ENCODE assay signal across 26 mouse cellular contexts in the genomic region with DNA sequence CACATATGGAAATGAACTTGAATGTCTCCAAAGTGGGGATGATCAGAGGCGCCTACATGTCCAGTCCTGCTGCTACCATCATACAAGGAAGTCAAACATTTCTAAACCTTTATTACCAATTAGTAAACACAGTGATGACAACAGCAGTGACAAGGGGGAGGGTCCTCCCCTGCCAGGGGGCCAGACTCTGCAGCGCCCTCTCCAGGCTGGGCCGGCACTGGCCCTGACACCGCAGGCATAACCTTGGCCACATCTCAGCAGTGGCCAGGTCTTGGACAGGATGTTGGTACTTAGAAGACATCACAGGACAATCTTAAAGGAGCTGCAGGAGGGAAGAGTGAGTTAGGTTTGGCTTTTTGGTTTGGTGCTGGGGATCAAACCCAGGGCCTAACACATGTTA. TPM values are rescaled to one million over a fixed set of nuclear protein-coding genes. Genes with fewer than 3 reads are reported as not detected.
DNase-seq lines count a peak whose midpoint lies in the region; ATAC-seq and TF ChIP-seq lines count a peak whose summit lies in the region.
"Had no signal": no experiment of that assay in that cellular context is flagged by ENCODE, and none has a peak within 500 bp of the region (broad histone marks: within the 10 kb centered on the region; RNA-seq: fewer than 3 reads in every experiment).

No protein-coding gene starts in this region.

- H3K4me2 ChIP-seq in liver, embryonic 14.5 days (ENCODE audit: low read depth) = no peak overlapping the region
- H3K4me2 ChIP-seq: embryonic facial prominence, embryonic 15.5 days; forebrain, embryonic 15.5 days; hindbrain, embryonic 13.5 days; lung, embryonic 15.5 days; neural tube, embryonic 15.5 days had no signal

- no peaks in the 10 kb centered on the region for H3K79me2 ChIP-seq in heart, adult 2 months (replicated peaks; ENCODE audit: control insufficient read depth, insufficient read depth, low read length)
- H3K79me2 ChIP-seq in liver, adult 2 months (ENCODE audit: control insufficient read depth, insufficient read depth, low read length) = peaks cover 7% of the 10 kb centered on the region; the same call in 1 of the 2 replicates

- intact Hi-C loops in heart, adult 2 months (cut with DNase I) = loop anchor here (10.0 kb wide), 1 partner anchor 432 kb away; a partner anchor contains a TSS

- no peak for DNase-seq in heart, adult 2 months
- DNase-seq in heart, embryonic 10.5 days (ENCODE audit: low spot score) = no peak
- no peak for DNase-seq in liver, adult 2 months (ENCODE audit: extremely low read depth, low read depth, low spot score)
- DNase-seq in liver = no peak
- DNase-seq in liver, embryonic 14.5 days (ENCODE audit: low read depth in 3 of 3, low spot score in 3 of 3) = no peak
- DNase-seq in spleen, postnatal 36 days (ENCODE audit: low spot score in 2 of 2) = no peak
- no peak for DNase-seq in adrenal gland, adult 8-10 months
- DNase-seq: adrenal gland, postnatal 36 days; cerebellum, adult 11 months; cerebellum, adult 9-11 months; gastrocnemius, postnatal 10 days; heart, adult 18-20 months; kidney, adult 8-10 months; kidney, postnatal 25 days; lung, postnatal 36 days; midbrain, embryonic 14.5 days; thymus, postnatal 36 days had no signal

- no peaks in the 10 kb centered on the region for H3K36me3 ChIP-seq in heart, adult 2 months (ENCODE audit: control insufficient read depth, insufficient read depth, low read length)
- peaks cover 53% of the 10 kb centered on the region for H3K36me3 ChIP-seq in heart, embryonic 10.5 days
- peaks cover 16% of the 10 kb centered on the region for H3K36me3 ChIP-seq in liver, adult 2 months (ENCODE audit: control insufficient read depth, insufficient read depth, low read length)
- peaks cover 88% of the 10 kb centered on the region for H3K36me3 ChIP-seq in E14TG2a.4 (ENCODE audit: insufficient read depth, low read length)
- H3K36me3 ChIP-seq in liver, embryonic 14.5 days (replicated peaks; ENCODE audit: control insufficient read depth, insufficient read depth, low read depth) = peaks cover 52% of the 10 kb centered on the region

- TF ChIP-seq CTCF in heart, adult 2 months (IDR thresholded peaks at IDR 0.05) = 0 out of 2 replicates have a peak, but pooled peaks have one; percentile 15
- peak; percentile 35 for TF ChIP-seq CTCF in liver, adult 2 months (IDR thresholded peaks at IDR 0.05; ENCODE audit: low read depth, low read length)
- peak; percentile 32 for TF ChIP-seq CTCF in E14TG2a.4 (conservative IDR thresholded peaks at IDR 0.05; ENCODE audit: low read length)
- TF ChIP-seq CTCF in liver, embryonic 14.5 days (IDR thresholded peaks at IDR 0.05; ENCODE audit: low read depth) = peak; percentile 50

- H3K9ac ChIP-seq in heart, adult 2 months (ENCODE audit: low read depth, low read length) = no peak overlapping the region
- no peak overlapping the region for H3K9ac ChIP-seq in liver, adult 2 months (ENCODE audit: low read depth, low read length)
- no peak overlapping the region for H3K9ac ChIP-seq in liver, embryonic 14.5 days (replicated peaks)
- H3K9ac ChIP-seq: embryonic facial prominence, embryonic 15.5 days; forebrain, embryonic 15.5 days; hindbrain, embryonic 13.5 days; lung, embryonic 15.5 days; neural tube, embryonic 15.5 days had no signal

- no peak overlapping the region for H3K27ac ChIP-seq in heart, adult 2 months
- no peak overlapping the region for H3K27ac ChIP-seq in heart, embryonic 10.5 days
- H3K27ac ChIP-seq in liver, adult 2 months (replicated peaks; ENCODE audit: insufficient read depth, low read depth, low read length) = no peak overlapping the region
- H3K27ac ChIP-seq in liver, embryonic 14.5 days = no peak overlapping the region
- H3K27ac ChIP-seq: embryonic facial prominence, embryonic 15.5 days; forebrain, embryonic 15.5 days; hindbrain, embryonic 13.5 days; lung, embryonic 15.5 days; neural tube, embryonic 15.5 days had no signal

- no peaks in the 10 kb centered on the region for H3K27me3 ChIP-seq in heart, adult 2 months (ENCODE audit: control insufficient read depth, insufficient read depth, low read length)
- H3K27me3 ChIP-seq in heart, embryonic 10.5 days (ENCODE audit: insufficient read depth, poor library complexity, severe bottlenecking) = peaks cover 7% of the 10 kb centered on the region; the same call in 1 of the 2 replicates
- H3K27me3 ChIP-seq in liver, adult 2 months (ENCODE audit: control insufficient read depth, insufficient read depth, low read length) = no peaks in the 10 kb centered on the region
- no peaks in the 10 kb centered on the region for H3K27me3 ChIP-seq in E14TG2a.4 (ENCODE audit: insufficient read depth, low read length)
- no peaks in the 10 kb centered on the region for H3K27me3 ChIP-seq in liver, embryonic 14.5 days (ENCODE audit: control insufficient read depth, insufficient read depth, low read length)
- H3K27me3 ChIP-seq: embryonic facial prominence, embryonic 15.5 days; forebrain, embryonic 15.5 days; lung, embryonic 15.5 days; megakaryocyte, embryonic 14.5 days had no signal

- no peaks in the 10 kb centered on the region for H3K4me1 ChIP-seq in heart, adult 2 months (ENCODE audit: control insufficient read depth, insufficient read depth, low read length)
- peaks cover 12% of the 10 kb centered on the region for H3K4me1 ChIP-seq in heart, embryonic 10.5 days
- peaks cover 4% of the 10 kb centered on the region for H3K4me1 ChIP-seq in liver, adult 2 months (ENCODE audit: control insufficient read depth, insufficient read depth, low read length)
- peaks cover 94% of the 10 kb centered on the region for H3K4me1 ChIP-seq in E14TG2a.4 (replicated peaks; ENCODE audit: low read depth, low read length)
- peaks cover 7 to 14% of the 10 kb centered on the region in 2 experiments for H3K4me1 ChIP-seq in liver, embryonic 14.5 days (replicated peaks; ENCODE audit: control insufficient read depth in 2 of 2, insufficient read depth in 2 of 2, low read length in 1 of 2)

- TF ChIP-seq EP300 in heart, adult 2 months (IDR thresholded peaks at IDR 0.05; ENCODE audit: insufficient read depth, low read depth, low read length) = no peak
- TF ChIP-seq EP300 in liver, embryonic 14.5 days (IDR thresholded peaks at IDR 0.05; ENCODE audit: low read depth) = no peak

- no peak for TF ChIP-seq POLR2A in heart, adult 2 months (IDR thresholded peaks at IDR 0.05; ENCODE audit: insufficient read depth, low read depth, low read length)
- no peak for TF ChIP-seq POLR2A in liver, adult 2 months (IDR thresholded peaks at IDR 0.05; ENCODE audit: extremely low read depth, insufficient read depth, low read length)

- no peak overlapping the region for H3K4me3 ChIP-seq in heart, adult 2 months
- H3K4me3 ChIP-seq in heart, embryonic 10.5 days = no peak overlapping the region
- no peak overlapping the region for H3K4me3 ChIP-seq in liver, adult 2 months (ENCODE audit: insufficient read depth, low read depth, low read length)
- no peak overlapping the region for H3K4me3 ChIP-seq in E14TG2a.4 (replicated peaks; ENCODE audit: low read length)
- no peak overlapping the region for H3K4me3 ChIP-seq in liver, embryonic 14.5 days (ENCODE audit: insufficient read depth in 1 of 2, low read depth in 2 of 2, low read length in 2 of 2)
- H3K4me3 ChIP-seq: embryonic facial prominence, embryonic 15.5 days; forebrain, embryonic 15.5 days; hindbrain, embryonic 13.5 days; lung, embryonic 15.5 days; megakaryocyte, embryonic 14.5 days; neural tube, embryonic 15.5 days had no signal

- no peak for ATAC-seq in liver, embryonic 14.5 days (ENCODE audit: insufficient read depth)
- ATAC-seq: forebrain, embryonic 15.5 days; inflammation-experienced regulatory T-cells, adult 6 months had no signal

- WGBS in heart, adult 2 months = 96% methylated on average over 4 of the region's 4 CpGs
- WGBS in heart, embryonic 10.5 days = 92% methylated on average over 4 of the region's 4 CpGs
- 96% methylated on average over 4 of the region's 4 CpGs for WGBS in liver, adult 2 months
- WGBS in liver, embryonic 14.5 days (ENCODE audit: insufficient replicate concordance) = 90% methylated on average over 4 of the region's 4 CpGs

- H3K9me3 ChIP-seq in heart, embryonic 10.5 days = no peaks in the 10 kb centered on the region
- no peaks in the 10 kb centered on the region for H3K9me3 ChIP-seq in E14TG2a.4 (ENCODE audit: low read length)
- H3K9me3 ChIP-seq in liver, embryonic 14.5 days (ENCODE audit: control insufficient read depth, low read length) = no peaks in the 10 kb centered on the region
- H3K9me3 ChIP-seq: embryonic facial prominence, embryonic 15.5 days; forebrain, embryonic 15.5 days; hindbrain, embryonic 13.5 days; lung, embryonic 15.5 days; megakaryocyte, embryonic 14.5 days; neural tube, embryonic 15.5 days had no signal

RNA-seq across cellular contexts. Expression of a gene that starts 5.5 kb away (rescaled TPM):
- total RNA-seq in heart, adult 2 months (2021) = 10 to 100 TPM; 14.1 to 16.1 TPM
- polyA plus RNA-seq in heart, adult 2 months (2012; rRNA removed) = 35.1 and 38.4 TPM in 2 replicates
- polyA plus RNA-seq in heart, embryonic 10.5 days (2016; fragmentation: Nextera tagmentation; extraction: Ambion mirVana) = 61.9 and 74.9 TPM in 2 replicates
- total RNA-seq in liver, adult 2 months (2014; rRNA removed) = 51.7 and 62.5 TPM in 2 replicates
- polyA plus RNA-seq in liver, adult 2 months (2012; rRNA removed) = 108 and 114 TPM in 2 replicates
- polyA plus RNA-seq in liver, embryonic 14.5 days (2012; rRNA removed) = 43.1 and 45.9 TPM in 2 replicates
- 90.6 and 94.2 TPM in 2 replicates for polyA plus RNA-seq in liver, embryonic 14.5 days (2014; fragmentation: Nextera tagmentation; extraction: Ambion mirVana)
- total RNA-seq in adrenal gland, adult 8-10 months (2022) = 100 to 1,000 TPM in 1 of 4 experiments, 10 to 100 TPM in 3; 64.7 to 105 (median 85.9) TPM

RNA-seq across cellular contexts. Expression of a gene that starts 5.6 kb away (rescaled TPM):
- total RNA-seq in heart, adult 2 months (2021) = 1 to 10 TPM; 1.5 to 2.2 TPM
- 1.4 and 1.5 TPM in 2 replicates for polyA plus RNA-seq in heart, adult 2 months (2012; rRNA removed)
- 5.2 and 5.8 TPM in 2 replicates for polyA plus RNA-seq in heart, embryonic 10.5 days (2016; fragmentation: Nextera tagmentation; extraction: Ambion mirVana)
- 1.2 and 1.9 TPM in 2 replicates for total RNA-seq in liver, adult 2 months (2014; rRNA removed)
- polyA plus RNA-seq in liver, adult 2 months (2012; rRNA removed) = 2.1 and 2.2 TPM in 2 replicates
- 1.3 TPM in 2 replicates for polyA plus RNA-seq in liver, embryonic 14.5 days (2012; rRNA removed)
- 1.1 and 1.2 TPM in 2 replicates for polyA plus RNA-seq in liver, embryonic 14.5 days (2014; fragmentation: Nextera tagmentation; extraction: Ambion mirVana)
- 1 to 10 TPM; 4.2 to 6.1 (median 5.3) TPM for total RNA-seq in adrenal gland, adult 8-10 months (2022)

RNA-seq across cellular contexts. Expression of a gene that starts 19.1 kb away (rescaled TPM):
- total RNA-seq in heart, adult 2 months (2021) = under 1 TPM; 0.23 to 0.39 TPM
- 0.20 and 0.23 TPM in 2 replicates for polyA plus RNA-seq in heart, adult 2 months (2012; rRNA removed)
- 0.54 and 0.84 TPM in 2 replicates for polyA plus RNA-seq in heart, embryonic 10.5 days (2016; fragmentation: Nextera tagmentation; extraction: Ambion mirVana)
- 0.40 and 0.46 TPM in 2 replicates for total RNA-seq in liver, adult 2 months (2014; rRNA removed)
- polyA plus RNA-seq in liver, adult 2 months (2012; rRNA removed) = 0.57 and 0.95 TPM in 2 replicates
- polyA plus RNA-seq in liver, embryonic 14.5 days (2012; rRNA removed) = 0.11 and 0.23 TPM in 2 replicates
- polyA plus RNA-seq in liver, embryonic 14.5 days (2014; fragmentation: Nextera tagmentation; extraction: Ambion mirVana) = 0.18 and 0.20 TPM in 2 replicates
- total RNA-seq in adrenal gland, adult 8-10 months (2022) = 1 to 10 TPM; 1.7 to 2.2 (median 1.9) TPM
- total RNA-seq: common myeloid progenitor, adult 5-6 weeks had no signal
- polyA plus RNA-seq: inflammation-experienced regulatory T-cells, adult 6 months had no signal

RNA-seq across cellular contexts. Expression of a gene that starts 34.0 kb away (rescaled TPM):
- 10 to 100 TPM; 22.9 to 27.2 TPM for total RNA-seq in heart, adult 2 months (2021)
- 16.8 and 26.2 TPM in 2 replicates for polyA plus RNA-seq in heart, adult 2 months (2012; rRNA removed)
- 45.7 and 47.2 TPM in 2 replicates for polyA plus RNA-seq in heart, embryonic 10.5 days (2016; fragmentation: Nextera tagmentation; extraction: Ambion mirVana)
- 25.2 and 29.7 TPM in 2 replicates for total RNA-seq in liver, adult 2 months (2014; rRNA removed)
- polyA plus RNA-seq in liver, adult 2 months (2012; rRNA removed) = 15.5 and 16.8 TPM in 2 replicates
- 14.2 and 21.4 TPM in 2 replicates for polyA plus RNA-seq in liver, embryonic 14.5 days (2012; rRNA removed)
- polyA plus RNA-seq in liver, embryonic 14.5 days (2014; fragmentation: Nextera tagmentation; extraction: Ambion mirVana) = 26.7 and 28.3 TPM in 2 replicates
- total RNA-seq in adrenal gland, adult 8-10 months (2022) = 10 to 100 TPM; 54.9 to 59.1 (median 57.7) TPM

RNA-seq across cellular contexts. Expression of a gene that starts 40.4 kb away (rescaled TPM):
- 10 to 100 TPM; 10.5 to 11.4 TPM for total RNA-seq in heart, adult 2 months (2021)
- polyA plus RNA-seq in heart, adult 2 months (2012; rRNA removed) = 10.5 and 12.3 TPM in 2 replicates
- polyA plus RNA-seq in heart, embryonic 10.5 days (2016; fragmentation: Nextera tagmentation; extraction: Ambion mirVana) = 7.8 and 8.9 TPM in 2 replicates
- total RNA-seq in liver, adult 2 months (2014; rRNA removed) = 3.7 and 5.4 TPM in 2 replicates
- 4.0 and 4.4 TPM in 2 replicates for polyA plus RNA-seq in liver, adult 2 months (2012; rRNA removed)
- polyA plus RNA-seq in liver, embryonic 14.5 days (2012; rRNA removed) = 6.1 and 6.4 TPM in 2 replicates
- polyA plus RNA-seq in liver, embryonic 14.5 days (2014; fragmentation: Nextera tagmentation; extraction: Ambion mirVana) = 8.5 and 9.9 TPM in 2 replicates
- total RNA-seq in adrenal gland, adult 8-10 months (2022) = 10 to 100 TPM; 58.6 to 86.9 (median 67.8) TPM
